In genomic region chr12:26146336-26146735, GRCm38 (mm10) we compare ENCODE assay signal across 25 mouse cellular contexts.
"Had no signal": no experiment of that assay in that cellular context is flagged by ENCODE, and none has a peak within 500 bp of the region (broad histone marks: within the 10 kb centered on the region; RNA-seq: fewer than 3 reads in every experiment).

No protein-coding gene starts in this region.

- H3K4me1 ChIP-seq: heart, embryonic 13.5 days; heart, embryonic 15.5 days; kidney, embryonic 15.5 days; limb, embryonic 13.5 days; limb, embryonic 15.5 days; liver, embryonic 12.5 days had no signal

- H3K27ac ChIP-seq: heart, adult 2 months; heart, embryonic 13.5 days; heart, embryonic 15.5 days; hindbrain, embryonic 12.5 days; hindbrain, embryonic 14.5 days; kidney, embryonic 15.5 days; limb, embryonic 13.5 days; limb, embryonic 15.5 days; liver, embryonic 12.5 days; liver, embryonic 14.5 days had no signal

- DNase-seq: forebrain, postnatal 0 days; gastrocnemius, postnatal 14 days; gastrocnemius, postnatal 36 days; heart, adult 2 months; heart, postnatal 14 days; heart, postnatal 36 days; kidney, adult 11 months; kidney, adult 2 months; kidney, adult 9 months; kidney, postnatal 14 days; kidney, postnatal 36 days; layer of hippocampus, adult 9-11 months; layer of hippocampus, postnatal 36 days; left cerebral cortex, postnatal 4 days had no signal

- H3K9ac ChIP-seq: forebrain, postnatal 0 days; heart, embryonic 13.5 days; heart, embryonic 15.5 days; hindbrain, embryonic 12.5 days; hindbrain, embryonic 14.5 days; kidney, embryonic 15.5 days; limb, embryonic 13.5 days; limb, embryonic 15.5 days; liver, embryonic 12.5 days; liver, embryonic 14.5 days had no signal

- H3K4me2 ChIP-seq: heart, embryonic 11.5 days; heart, embryonic 13.5 days; heart, embryonic 15.5 days; hindbrain, embryonic 12.5 days; hindbrain, embryonic 14.5 days; kidney, embryonic 15.5 days; limb, embryonic 13.5 days; limb, embryonic 15.5 days; liver, embryonic 12.5 days had no signal

- ATAC-seq: forebrain, postnatal 0 days; intestine, embryonic 16.5 days; liver, embryonic 12.5 days had no signal

- H3K36me3 ChIP-seq: heart, embryonic 13.5 days; heart, embryonic 15.5 days; hindbrain, embryonic 12.5 days; kidney, embryonic 15.5 days; limb, embryonic 13.5 days; limb, embryonic 15.5 days; liver, embryonic 12.5 days had no signal

- H3K4me3 ChIP-seq: heart, adult 2 months; heart, embryonic 13.5 days; heart, embryonic 15.5 days; hindbrain, embryonic 12.5 days; kidney, embryonic 15.5 days; limb, embryonic 13.5 days; limb, embryonic 15.5 days; liver, embryonic 12.5 days had no signal

- H3K27me3 ChIP-seq: heart, embryonic 13.5 days; heart, embryonic 15.5 days; hindbrain, embryonic 12.5 days; kidney, embryonic 15.5 days; limb, embryonic 13.5 days; limb, embryonic 15.5 days; liver, embryonic 12.5 days had no signal

- H3K9me3 ChIP-seq: heart, embryonic 13.5 days; heart, embryonic 15.5 days; hindbrain, embryonic 12.5 days; kidney, embryonic 15.5 days; limb, embryonic 13.5 days; limb, embryonic 15.5 days; liver, embryonic 12.5 days had no signal
